Mouse (Mus musculus) T-helper 1 cell (primary cell): ENCODE results near the gene Cetn3.

Experiments used
- in situ Hi-C: fragments of 300-600 bp; cut with MboI, MseI; formaldehyde crosslinking; loops from one replicate; pipeline ENCODE4 v1.15.1; 2025; ENCODE audit warnings: high pct_unique_total_duplicates

Gene Cetn3

DNA sequence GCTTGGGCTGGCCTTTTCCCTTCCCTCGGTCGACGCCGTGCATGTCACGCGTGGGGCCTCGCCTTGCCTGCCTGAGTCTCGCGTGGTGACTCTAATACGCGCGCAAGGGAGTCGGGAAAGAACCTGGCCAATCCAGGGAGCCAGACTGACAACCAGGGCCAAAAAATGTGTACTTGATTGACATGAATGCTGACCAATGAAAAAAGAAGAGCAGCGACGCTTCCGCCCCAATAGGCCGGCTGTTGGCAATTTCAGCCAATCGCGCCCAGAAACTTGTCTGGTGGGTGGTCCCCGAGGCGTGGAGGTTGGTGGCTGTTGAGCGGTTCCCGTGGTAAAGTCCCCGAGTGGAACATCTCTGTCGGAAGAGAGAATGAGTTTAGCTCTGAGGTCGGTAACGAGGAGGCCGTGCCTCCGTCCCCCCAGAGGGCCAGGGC, at the start of gene Cetn3:
Gene Cetn3 (plus strand): TSS at position 107 of the 434 bp plus-strand sequence.
- in situ Hi-C loops = loop anchor here (10.0 kb wide), 1 partner anchor 1732 kb away; no protein-coding TSS in a partner anchor

- in situ Hi-C loops = no loop called here
Observed at GRCm38 (mm10) chr13:81736606-81737005, 46.3 kb upstream of the Cetn3 start.

GRCm38 (mm10) chr13:81740898-81741297, 42.0 kb upstream of the Cetn3 start:
- in situ Hi-C loops = no loop called here

DNA sequence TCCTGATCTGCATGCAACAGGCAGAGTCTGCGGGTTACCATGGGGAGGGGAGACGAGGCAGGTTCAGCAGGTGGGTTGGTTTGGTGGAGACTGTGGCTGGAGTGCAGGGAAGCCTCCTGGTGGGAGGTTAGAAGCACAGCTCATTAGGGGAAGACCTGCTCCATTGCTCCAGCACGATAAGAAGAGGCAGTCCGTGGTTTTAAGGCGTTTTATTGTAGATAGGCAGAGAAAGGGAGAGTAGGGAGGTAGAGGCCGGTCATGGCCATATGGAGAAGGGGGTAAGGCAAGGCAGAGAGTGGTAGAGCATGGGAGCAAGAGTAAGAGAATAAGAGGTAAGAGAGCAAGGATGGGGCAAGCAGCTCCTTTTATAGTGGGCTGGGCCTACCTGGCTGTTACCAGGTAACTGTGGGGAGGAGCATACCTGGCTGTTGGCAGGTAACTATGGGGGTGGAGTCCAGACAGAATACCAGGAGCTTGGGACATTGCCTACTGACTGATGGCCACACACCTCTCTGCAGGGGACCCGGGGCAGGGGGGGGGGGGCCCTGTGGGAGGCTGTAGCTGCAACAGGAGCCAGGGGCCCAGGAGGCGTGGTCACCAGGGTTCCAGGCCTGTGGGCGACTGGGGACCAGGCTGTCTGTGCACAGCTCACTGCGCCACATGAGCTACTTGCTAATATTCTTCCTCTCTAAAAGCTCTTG, 39.3 kb upstream of the Cetn3 start:
- in situ Hi-C loops = no loop called here

DNA sequence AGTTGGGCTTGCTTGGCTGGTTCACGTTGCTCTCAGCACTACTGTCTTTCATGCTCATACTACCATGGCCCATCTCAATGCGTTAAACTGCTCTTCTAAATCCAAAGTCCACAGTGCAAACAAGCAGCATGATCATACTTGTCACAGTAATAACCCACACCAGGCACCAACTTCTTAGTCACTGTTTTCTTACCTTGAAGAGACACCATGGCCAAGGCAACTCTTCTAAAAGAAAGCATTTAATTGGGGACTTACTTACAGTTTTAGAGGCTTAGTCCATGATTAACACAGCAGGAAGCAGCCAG, 38.8 kb upstream of the Cetn3 start:
- in situ Hi-C loops = no loop called here

DNA sequence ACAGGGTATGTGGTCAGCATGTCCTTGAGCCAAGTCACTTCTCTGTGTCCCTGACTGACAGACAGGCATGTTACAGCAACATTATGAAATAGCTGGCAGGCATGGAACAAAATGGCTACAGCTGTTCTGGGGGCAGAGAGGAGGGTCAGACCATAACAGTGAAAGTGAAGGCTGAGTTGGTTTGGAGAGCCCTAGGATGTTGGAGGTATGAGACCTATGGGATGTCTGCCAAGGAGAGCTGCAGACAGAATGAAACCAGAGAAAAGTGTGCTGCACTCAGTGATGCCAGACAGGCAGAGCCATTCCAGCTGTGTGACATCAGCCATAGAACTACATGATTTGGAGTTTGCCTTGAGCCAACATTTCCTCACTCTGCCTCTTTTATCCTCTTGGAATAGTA, 28.0 kb upstream of the Cetn3 start:
- in situ Hi-C loops = loop anchor here (5.0 to 25.0 kb wide), 2 partner anchors 318 to 893 kb away; no protein-coding TSS in a partner anchor

DNA sequence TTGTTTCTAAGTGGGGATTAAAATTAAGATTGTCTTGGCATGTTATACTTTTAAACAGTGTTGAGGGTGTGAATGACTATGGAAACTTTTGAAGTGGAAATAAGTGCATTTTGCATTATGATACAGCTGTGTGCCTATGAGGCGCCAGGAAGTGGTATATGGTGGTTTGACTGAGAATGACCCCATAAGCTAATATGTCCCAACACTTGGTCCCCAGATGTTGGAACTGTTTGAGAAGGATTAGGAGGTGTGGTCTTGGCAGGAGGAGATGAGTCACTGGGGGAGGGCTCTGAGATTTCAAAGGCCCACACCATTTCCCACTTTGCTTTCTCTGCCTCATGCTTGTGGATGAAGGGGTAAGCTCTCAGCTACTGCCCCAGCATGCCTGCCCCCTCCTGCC, 27.6 kb upstream of the Cetn3 start:
- in situ Hi-C loops = loop anchor here (5.0 to 25.0 kb wide), 2 partner anchors 318 to 893 kb away; no protein-coding TSS in a partner anchor

GRCm38 (mm10) chr13:81757058-81757660, 25.7 kb upstream of the Cetn3 start:
- in situ Hi-C loops = loop anchor here (5.0 to 25.0 kb wide), 2 partner anchors 320 to 895 kb away; no protein-coding TSS in a partner anchor

GRCm38 (mm10) chr13:81760379-81760778, 22.5 kb upstream of the Cetn3 start:
- in situ Hi-C loops = loop anchor here (25.0 kb wide), 1 partner anchor 898 kb away; no protein-coding TSS in a partner anchor

DNA sequence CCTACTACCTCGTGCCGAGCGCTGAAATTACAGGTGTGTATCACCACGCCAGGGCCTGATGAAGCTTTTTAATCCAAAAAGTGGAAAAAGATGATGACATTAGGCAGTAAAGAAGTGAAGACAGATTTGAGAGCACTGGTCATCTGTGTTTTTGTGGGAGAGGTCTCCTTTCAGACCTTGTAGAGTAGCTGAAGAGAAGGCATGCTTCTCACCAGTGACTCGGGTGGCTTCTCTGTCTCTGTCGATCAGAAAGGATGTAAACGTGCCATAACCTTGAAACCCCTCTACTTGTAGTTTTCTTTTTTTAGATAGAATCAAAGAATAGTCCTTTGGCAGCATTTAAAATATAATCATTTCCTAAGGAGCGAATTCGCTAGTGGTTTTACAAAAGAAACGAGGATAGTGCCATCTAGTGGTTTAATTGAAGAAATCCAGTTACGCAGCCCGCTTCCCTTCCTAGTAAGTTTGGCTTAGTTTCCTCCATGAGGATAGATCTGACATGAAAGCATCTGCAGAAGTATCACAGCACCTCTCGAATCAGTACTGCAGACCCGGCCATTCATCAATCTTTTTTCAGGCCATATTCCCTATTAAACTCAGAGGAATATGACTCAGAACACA, 21.2 kb upstream of the Cetn3 start:
- in situ Hi-C loops = loop anchor here (25.0 kb wide), 1 partner anchor 899 kb away; no protein-coding TSS in a partner anchor

DNA sequence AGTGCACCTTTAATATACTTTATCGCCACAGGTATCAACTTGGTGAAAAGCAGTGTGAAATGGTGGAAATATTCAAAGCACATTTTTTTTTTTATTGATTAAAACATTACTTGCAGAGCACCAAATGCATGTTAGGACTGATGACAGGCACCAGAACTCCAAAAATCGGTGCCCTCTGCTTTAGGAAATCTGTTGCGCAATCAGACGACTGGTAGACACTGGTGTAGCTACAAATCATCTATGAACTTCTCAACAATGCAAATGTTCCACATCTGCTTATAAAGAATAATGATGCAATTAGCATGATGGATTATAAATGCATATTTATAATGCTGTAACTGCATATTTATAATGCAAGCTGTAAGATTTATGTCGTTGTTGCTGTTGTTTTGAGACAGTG, 18.7 kb upstream of the Cetn3 start:
- in situ Hi-C loops = loop anchor here (25.0 kb wide), 1 partner anchor 902 kb away; no protein-coding TSS in a partner anchor

- in situ Hi-C loops = loop anchor here (25.0 kb wide), 1 partner anchor 905 kb away; no protein-coding TSS in a partner anchor
Observed at GRCm38 (mm10) chr13:81767038-81767659, 15.7 kb upstream of the Cetn3 start.

GRCm38 (mm10) chr13:81776217-81776616, 6.7 kb upstream of the Cetn3 start:
- in situ Hi-C loops = loop anchor here (5.0 kb wide), 1 partner anchor 64 kb away; the partner anchor contains the start of genes Mblac2 and Polr3g

GRCm38 (mm10) chr13:81782475-81782874, 402 bp upstream of the Cetn3 start:
- in situ Hi-C loops = loop anchor here (10.0 kb wide), 1 partner anchor 1732 kb away; no protein-coding TSS in a partner anchor

- in situ Hi-C loops = loop anchor here (10.0 kb wide), 1 partner anchor 1731 kb away; no protein-coding TSS in a partner anchor
Observed at GRCm38 (mm10) chr13:81783405-81784342, 797 bp downstream of the Cetn3 start.

GRCm38 (mm10) chr13:81785766-81786480, 3.0 kb downstream of the Cetn3 start:
- in situ Hi-C loops = loop anchor here (10.0 kb wide), 1 partner anchor 1729 kb away; no protein-coding TSS in a partner anchor

- in situ Hi-C loops = no loop called here
Observed at GRCm38 (mm10) chr13:81790160-81790559, 7.3 kb downstream of the Cetn3 start.

DNA sequence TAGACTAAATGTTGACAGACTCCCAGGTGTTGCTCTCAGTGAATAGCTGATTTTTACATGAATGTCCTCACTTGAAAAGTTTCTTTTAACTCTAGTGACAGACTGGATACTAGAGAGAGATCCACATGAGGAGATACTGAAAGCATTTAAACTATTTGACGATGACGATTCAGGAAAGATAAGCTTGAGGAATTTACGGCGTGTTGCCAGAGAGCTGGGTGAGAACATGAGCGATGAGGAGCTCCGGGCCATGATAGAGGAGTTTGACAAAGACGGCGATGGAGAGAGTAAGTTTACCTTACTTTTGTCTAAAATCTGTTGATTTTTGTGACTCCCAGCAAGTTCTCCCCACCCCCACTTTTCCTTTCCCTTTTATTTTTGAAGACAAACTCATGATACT, 9.0 kb downstream of the Cetn3 start:
- in situ Hi-C loops = no loop called here

GRCm38 (mm10) chr13:81793850-81794249, 11.0 kb downstream of the Cetn3 start:
- in situ Hi-C loops = no loop called here

- in situ Hi-C loops = loop anchor here (25.0 kb wide), 1 partner anchor 1836 kb away; no protein-coding TSS in a partner anchor
Observed at GRCm38 (mm10) chr13:81801121-81801520, 18.2 kb downstream of the Cetn3 start.
